Mouse (Mus musculus): Measurements from ENCODE around the gene Itgb6.

DNA sequence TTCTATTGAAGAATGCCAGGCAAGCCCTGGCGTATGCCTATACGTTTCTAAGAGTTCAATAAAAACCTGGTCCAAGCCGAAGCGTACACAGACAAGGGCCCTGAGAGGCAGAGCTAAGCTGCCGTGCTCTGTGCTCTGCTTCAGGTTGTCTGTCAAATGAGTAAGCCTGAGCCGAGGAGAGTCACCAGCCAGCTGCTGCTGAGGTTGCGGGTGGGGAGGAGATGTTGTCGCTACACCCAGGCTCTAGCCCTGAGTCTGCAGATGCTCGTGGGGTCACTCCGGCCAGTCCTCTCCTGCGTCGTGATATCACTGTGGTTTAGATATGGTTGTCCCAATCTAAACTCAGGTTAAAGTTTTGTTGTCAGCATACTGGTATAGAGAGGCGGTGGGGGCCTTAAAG is 6.7 kb downstream of the Itgb6 start:
- no peak for TF ChIP-seq CTCF (IDR thresholded peaks at IDR 0.05; ENCODE audit: low read depth)
- no peak for TF ChIP-seq EP300 (IDR thresholded peaks at IDR 0.05; ENCODE audit: low read depth)

All from liver, postnatal 0 days (tissue).